13 mouse cellular contexts compared by ENCODE assay signal in genomic region chr4:110284446-110284845, GRCm38 (mm10).
DNase-seq lines count a peak whose midpoint lies in the region; ATAC-seq and TF ChIP-seq lines count a peak whose summit lies in the region.
"Had no signal": no experiment of that assay in that cellular context is flagged by ENCODE, and none has a peak within 500 bp of the region (broad histone marks: within the 10 kb centered on the region; RNA-seq: fewer than 3 reads in every experiment).

No protein-coding gene starts in this region.

- no peak for TF ChIP-seq CTCF in cortical plate, adult 2 months (IDR thresholded peaks at IDR 0.05; ENCODE audit: extremely low read depth, insufficient read depth, low read length)

- 48% methylated on average over 3 of the region's 3 CpGs for WGBS in hindbrain, embryonic 12.5 days
- 16% methylated on average over 3 of the region's 3 CpGs for WGBS in midbrain, embryonic 16.5 days

- H3K27me3 ChIP-seq in hindbrain, embryonic 12.5 days = no peaks in the 10 kb centered on the region
- H3K27me3 ChIP-seq in midbrain, embryonic 16.5 days (ENCODE audit: control insufficient read depth, insufficient read depth, low read depth, low read length) = no peaks in the 10 kb centered on the region
- H3K27me3 ChIP-seq: embryonic facial prominence, embryonic 12.5 days; heart, embryonic 15.5 days; lung, embryonic 15.5 days had no signal

- no peaks in the 10 kb centered on the region for H3K4me1 ChIP-seq in cortical plate, adult 2 months (ENCODE audit: control insufficient read depth, insufficient read depth, low read length)
- peaks cover 21% of the 10 kb centered on the region for H3K4me1 ChIP-seq in hindbrain, embryonic 12.5 days
- peaks cover 27% of the 10 kb centered on the region for H3K4me1 ChIP-seq in midbrain, embryonic 16.5 days (ENCODE audit: control insufficient read depth, insufficient read depth, low read length)
- H3K4me1 ChIP-seq: lung, embryonic 15.5 days had no signal

- H3K27ac ChIP-seq in cortical plate, adult 2 months (ENCODE audit: insufficient read depth, low read length) = no peak overlapping the region; the same call in 1 of the 2 replicates
- peak overlapping the region; percentile 96 for H3K27ac ChIP-seq in hindbrain, embryonic 12.5 days
- peak overlapping the region; percentile 78 for H3K27ac ChIP-seq in midbrain, embryonic 16.5 days (ENCODE audit: low read length)
- H3K27ac ChIP-seq: embryonic facial prominence, embryonic 12.5 days; heart, embryonic 15.5 days; lung, embryonic 15.5 days had no signal

- TF ChIP-seq POLR2A in cortical plate, adult 2 months (IDR thresholded peaks at IDR 0.05; ENCODE audit: extremely low read depth, insufficient read depth, low read length) = no peak

- peak overlapping the region; percentile 58 for H3K4me3 ChIP-seq in cortical plate, adult 2 months (ENCODE audit: insufficient read depth, low read length)
- H3K4me3 ChIP-seq in hindbrain, embryonic 12.5 days = peak overlapping the region; percentile 55
- peak overlapping the region; percentile 47 for H3K4me3 ChIP-seq in midbrain, embryonic 16.5 days (ENCODE audit: low read depth, low read length)
- H3K4me3 ChIP-seq: embryonic facial prominence, embryonic 12.5 days; heart, embryonic 15.5 days; lung, embryonic 15.5 days had no signal

- peak; percentile 33 to 54 for DNase-seq in cerebellum, postnatal 10 days
- DNase-seq in B cell, adult 2 months = no peak
- no peak for DNase-seq in spleen, postnatal 36 days (ENCODE audit: low spot score in 2 of 2)
- DNase-seq: kidney, adult 11 months had no signal

- H3K36me3 ChIP-seq in hindbrain, embryonic 12.5 days = no peaks in the 10 kb centered on the region
- H3K36me3 ChIP-seq in midbrain, embryonic 16.5 days (ENCODE audit: control insufficient read depth, insufficient read depth, low read length) = no peaks in the 10 kb centered on the region
- H3K36me3 ChIP-seq: embryonic facial prominence, embryonic 12.5 days; G1E; heart, embryonic 15.5 days; lung, embryonic 15.5 days had no signal

- peak overlapping the region; percentile 81 for H3K9ac ChIP-seq in hindbrain, embryonic 12.5 days
- peak overlapping the region; percentile 32 for H3K9ac ChIP-seq in midbrain, embryonic 16.5 days (ENCODE audit: low read depth, low read length)
- H3K9ac ChIP-seq: embryonic facial prominence, embryonic 12.5 days; heart, embryonic 15.5 days; lung, embryonic 15.5 days had no signal

- H3K9me3 ChIP-seq in hindbrain, embryonic 12.5 days (replicated peaks) = no peaks in the 10 kb centered on the region
- no peaks in the 10 kb centered on the region for H3K9me3 ChIP-seq in midbrain, embryonic 16.5 days (replicated peaks; ENCODE audit: control insufficient read depth, low read length, poor library complexity, severe bottlenecking)
- H3K9me3 ChIP-seq: embryonic facial prominence, embryonic 12.5 days; heart, embryonic 15.5 days; lung, embryonic 15.5 days had no signal

- ATAC-seq in cerebellum, adult (ENCODE audit: insufficient number of reproducible peaks, low FRiP score, low TSS enrichment) = no peak
- ATAC-seq in hindbrain, embryonic 12.5 days (ENCODE audit: low FRiP score) = no peak
- ATAC-seq in midbrain, embryonic 16.5 days = no peak
- no peak for ATAC-seq in erythroblast, adult 5-6 weeks (replicated peaks; ENCODE audit: low FRiP score, poor library complexity, severe bottlenecking)

- peak overlapping the region; percentile 57 for H3K4me2 ChIP-seq in hindbrain, embryonic 12.5 days (replicated peaks)
- peak overlapping the region; percentile 47 for H3K4me2 ChIP-seq in midbrain, embryonic 16.5 days (ENCODE audit: low read length)
- H3K4me2 ChIP-seq: embryonic facial prominence, embryonic 12.5 days; lung, embryonic 15.5 days had no signal

Comparison
In these comparisons a context has a peak if more than half of its experiments do, and no peak if none do; other contexts are left out.
1. DNase-seq: peak in cerebellum, postnatal 10 days (2 of 2); none in B cell, adult 2 months (0 of 2) and spleen, postnatal 36 days (0 of 2).
2. Peak in every context shown above with its lines, with median percentiles within 50 percentile points of each other: H3K4me3 ChIP-seq.